Mouse (Mus musculus) urinary bladder, postnatal 4 days (tissue): ENCODE results near the gene Lcn10.
"Not testable (repeated sequence)": the region's sequence is repeated elsewhere in the genome, so short reads cannot be mapped to it uniquely, and the experiment has no call there.

Experiments
- DNase-seq, 2 experiments: peaks; one replicate each; pipeline ENCODE4 v3.0.0; 2021 to 2022; ENCODE audit warnings: low spot score in 2 of 2

Lcn10 gene

DNA sequence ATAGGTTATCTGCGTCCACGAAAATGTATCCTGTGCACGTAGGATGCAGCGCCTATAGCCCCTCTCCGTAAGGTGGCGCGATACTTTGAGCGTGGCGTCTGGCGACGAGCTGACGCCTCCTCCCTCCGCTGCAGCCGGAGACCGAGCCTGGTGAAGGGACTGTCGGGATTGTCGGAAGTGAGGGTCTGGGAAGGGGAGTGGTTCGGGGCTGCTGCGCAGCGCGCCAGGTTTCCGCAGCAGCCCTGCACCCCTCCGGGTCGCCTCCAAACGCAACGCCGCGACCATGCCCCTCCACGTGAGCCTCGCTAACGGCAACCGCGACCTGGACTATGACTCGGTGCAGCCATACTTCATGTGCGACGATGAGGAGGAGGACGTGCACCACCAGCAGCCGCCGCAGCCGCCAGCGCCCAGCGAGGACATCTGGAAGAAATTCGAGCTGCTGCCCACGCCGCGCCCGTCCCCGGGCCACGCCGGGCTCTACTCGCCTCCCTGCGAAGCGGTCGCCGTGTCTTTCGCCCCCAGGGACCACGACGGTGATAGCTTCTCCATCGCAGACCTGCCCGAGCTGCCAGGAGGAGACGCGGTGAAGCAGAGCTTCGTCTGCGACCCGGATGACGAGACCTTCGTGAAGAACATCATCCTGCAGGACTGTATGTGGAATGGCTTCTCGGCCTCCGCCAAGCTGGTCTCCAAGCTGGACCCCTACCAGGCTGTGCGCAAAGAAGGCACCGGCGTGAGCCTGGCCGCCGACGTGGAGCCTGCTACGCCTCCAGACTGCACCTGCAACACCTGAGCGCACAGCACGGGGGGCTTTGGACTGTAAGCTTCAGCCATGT lies 24.3 kb downstream of the Lcn10 start, which contains the start of gene Bmyc:
TSS of gene Bmyc (plus strand) at position 97 of the 839 bp plus-strand sequence.
- DNase-seq = peak; percentile 74 to 76

- DNase-seq = no peak
Observed at GRCm38 (mm10) chr2:25708121-25708520, 25.6 kb downstream of the Lcn10 start.

GRCm38 (mm10) chr2:25709056-25709455 lies 26.5 kb downstream of the Lcn10 start:
- not testable (repeated sequence) for DNase-seq

DNA sequence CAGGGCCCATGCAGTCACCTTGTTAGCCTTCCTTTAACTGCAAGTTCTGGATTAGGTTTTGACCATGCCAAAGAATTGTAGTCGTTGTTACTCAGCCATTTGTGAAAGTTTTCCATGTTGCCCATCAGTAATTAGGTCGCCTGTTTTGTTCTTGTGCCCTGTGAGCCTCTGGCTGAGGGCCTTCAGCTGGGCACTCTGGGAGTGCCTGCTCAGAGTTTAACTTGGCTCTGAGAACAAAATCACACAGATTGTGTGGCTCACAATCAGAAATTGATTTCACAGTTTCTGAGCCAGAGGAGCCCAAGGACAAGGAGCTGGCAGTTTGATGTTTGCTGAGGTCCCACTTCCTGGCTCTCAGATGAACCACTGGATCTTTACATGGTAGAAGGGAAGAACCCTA lies 27.3 kb downstream of the Lcn10 start:
- DNase-seq = not testable (repeated sequence)

DNA sequence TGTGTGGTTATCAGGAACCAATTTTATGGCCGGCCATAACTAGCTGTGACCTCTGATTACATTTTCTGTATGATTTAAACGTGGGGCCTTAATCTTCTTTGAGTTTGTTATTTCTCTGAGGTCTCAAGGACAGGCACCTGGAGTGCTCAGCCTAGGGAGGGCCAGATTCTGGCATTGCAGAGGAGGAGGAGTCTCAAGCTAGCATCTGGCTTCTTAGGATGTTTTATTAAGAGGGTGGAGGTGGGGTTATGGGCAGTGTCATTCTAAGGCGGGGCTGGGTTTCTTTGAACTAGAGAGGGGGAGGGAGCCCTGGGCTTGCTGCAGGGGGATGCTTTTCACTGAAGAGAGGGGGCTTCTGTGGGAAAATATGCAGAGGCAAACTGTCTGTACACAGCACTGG lies 29.1 kb downstream of the Lcn10 start:
- not testable (repeated sequence) for DNase-seq

DNA sequence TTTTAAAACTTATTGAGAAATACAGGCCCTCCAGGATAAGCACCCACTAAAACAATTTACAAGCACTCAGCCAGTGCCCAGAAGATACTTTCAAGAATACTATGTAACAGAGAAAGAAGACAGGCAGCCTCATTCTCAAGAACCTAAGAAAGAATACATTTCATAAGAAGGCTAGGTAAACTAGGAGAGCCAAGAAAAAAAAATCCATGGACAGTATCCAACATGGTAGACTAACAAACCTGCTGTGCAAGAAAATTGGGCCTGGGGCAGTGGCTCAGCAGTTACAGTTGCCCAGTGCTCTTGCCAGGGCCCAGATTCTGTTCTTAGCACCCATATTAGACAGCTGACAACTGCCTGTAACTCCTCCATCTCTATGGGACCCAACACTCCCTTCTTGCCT lies 34.7 kb downstream of the Lcn10 start:
- DNase-seq = no peak

- no peak for DNase-seq
Observed at GRCm38 (mm10) chr2:25733199-25733930, 50.8 kb downstream of the Lcn10 start.
